Mouse (Mus musculus): Measurements from ENCODE around the gene Cpd. TPM values are rescaled to one million over a fixed set of nuclear protein-coding genes. Genes with fewer than 3 reads are reported as not detected.

The Cpd gene
- polyA plus RNA-seq (2014; fragmentation: Nextera tagmentation; extraction: Ambion mirVana), result 23.4 and 24.1 TPM in 2 replicates

DNA sequence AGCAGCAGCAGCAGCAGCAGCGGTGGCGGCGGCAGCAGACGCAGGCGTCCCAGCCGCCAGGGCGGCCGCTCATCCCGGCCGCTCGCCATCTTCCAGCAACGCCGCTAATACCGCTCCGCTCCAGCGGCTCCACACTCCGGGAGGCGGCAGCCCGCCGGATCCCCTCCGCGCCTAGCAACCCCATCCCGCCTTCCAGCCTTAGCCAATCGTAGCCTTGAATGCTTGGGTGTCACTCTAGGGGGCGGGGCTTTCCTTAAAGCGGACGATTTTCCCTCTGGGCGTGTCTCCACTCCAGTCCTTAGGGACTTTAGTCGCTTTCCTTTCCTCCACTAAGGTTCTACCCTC, at the start of gene Cpd:
Cpd (minus strand) TSS at position 141 of the 345 bp plus-strand sequence.
- WGBS, result under 1% methylated on average over 29 of the region's 29 CpGs
- H3K4me2 ChIP-seq (ENCODE audit: low read length), result peak within 1 kb of the TSS; percentile 86

DNA sequence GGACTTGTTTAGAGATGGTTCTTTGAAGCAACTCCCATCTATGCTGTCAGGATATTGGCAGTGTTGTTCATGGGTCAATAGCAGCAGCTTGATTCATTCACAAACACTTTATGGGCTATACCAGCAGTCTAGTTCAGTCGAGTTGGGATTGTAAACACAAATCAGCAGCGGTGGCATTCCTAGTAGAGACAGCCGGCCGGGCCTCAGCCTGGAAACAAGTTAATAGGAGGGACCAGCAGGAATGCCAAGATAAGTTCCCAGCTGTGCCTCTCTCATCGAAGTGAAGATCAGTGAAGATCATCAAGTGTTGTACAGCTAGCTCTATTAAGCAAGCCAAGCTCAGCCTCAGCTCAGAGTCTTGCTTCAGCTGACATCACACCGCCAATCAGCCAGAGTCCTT, 49.5 kb upstream of the Cpd start:
- Histone ChIP-seq H3K36me3 (ENCODE audit: control insufficient read depth, insufficient read depth, low read length) (no peaks in the 10 kb centered on the region), H3K27ac (replicated peaks in 1 of 2; ENCODE audit: control insufficient read depth in 1 of 2, insufficient read depth in 1 of 2, low read depth in 2 of 2, low read length in 2 of 2) (no peak overlapping the region), H3K4me2 (ENCODE audit: low read length) (no peak overlapping the region), H3K9ac (ENCODE audit: low read length) (no peak overlapping the region), H3K9me3 (ENCODE audit: control insufficient read depth, low read length) (no peaks in the 10 kb centered on the region), H3K4me1 (ENCODE audit: control insufficient read depth in 2 of 2, insufficient read depth in 2 of 2, low read length in 2 of 2) (peaks cover 4 to 5% of the 10 kb centered on the region in 2 experiments; a peak in 3 of 4 replicates), H3K27me3 (ENCODE audit: control insufficient read depth, insufficient read depth, low read length) (no peaks in the 10 kb centered on the region), H3K4me3 (ENCODE audit: control insufficient read depth in 1 of 2, insufficient read depth in 1 of 2, low read depth in 1 of 2, low read length in 2 of 2) (no peak overlapping the region)
- ATAC-seq (ENCODE audit: insufficient number of reproducible peaks, insufficient read depth, low FRiP score, low read depth), result no peak
- 40% methylated on average over 6 of the region's 6 CpGs for WGBS

More for the DNA sequence above, at the start of gene Cpd:
- no peaks in the 10 kb centered on the region for H3K9me3 ChIP-seq (ENCODE audit: control insufficient read depth, low read length)
- ATAC-seq (ENCODE audit: insufficient number of reproducible peaks, insufficient read depth, low FRiP score, low read depth), result peak; percentile 99
- peaks cover 8 to 31% of the 10 kb centered on the region in 2 experiments; a peak in 3 of 4 replicates for H3K4me1 ChIP-seq (ENCODE audit: control insufficient read depth in 2 of 2, insufficient read depth in 2 of 2, low read length in 2 of 2)
- peak within 1 kb of the TSS; percentile 90 to 98 for H3K4me3 ChIP-seq (ENCODE audit: control insufficient read depth in 1 of 2, insufficient read depth in 1 of 2, low read depth in 1 of 2, low read length in 2 of 2)
- no peaks in the 10 kb centered on the region for H3K36me3 ChIP-seq (ENCODE audit: control insufficient read depth, insufficient read depth, low read length)
- peak within 1 kb of the TSS; percentile 88 to 92 for H3K27ac ChIP-seq (replicated peaks in 1 of 2; ENCODE audit: control insufficient read depth in 1 of 2, insufficient read depth in 1 of 2, low read depth in 2 of 2, low read length in 2 of 2)
- peak within 1 kb of the TSS; percentile 92 for H3K9ac ChIP-seq (ENCODE audit: low read length)
- no peaks in the 10 kb centered on the region for H3K27me3 ChIP-seq (ENCODE audit: control insufficient read depth, insufficient read depth, low read length)

DNA sequence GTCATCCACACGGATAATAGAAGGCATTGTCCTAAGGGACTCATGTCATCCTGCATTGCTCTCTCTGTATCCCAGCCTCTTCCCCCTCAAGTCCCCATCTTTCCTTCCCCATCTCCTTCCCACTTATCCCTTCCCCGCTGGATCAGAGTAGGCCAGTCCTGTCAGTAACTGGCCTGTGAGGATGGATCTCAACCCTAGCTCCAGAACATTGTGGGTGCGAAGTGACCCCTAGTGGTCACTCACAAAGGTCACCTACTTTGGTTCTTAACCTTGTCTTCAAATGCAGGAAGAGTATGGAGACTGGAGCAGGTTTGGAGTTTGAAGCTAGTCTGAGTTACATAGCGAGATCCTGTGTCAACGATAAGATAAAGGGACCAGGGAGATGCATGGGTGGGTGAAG, 47.4 kb upstream of the Cpd start:
- H3K36me3 ChIP-seq (ENCODE audit: control insufficient read depth, insufficient read depth, low read length), result no peaks in the 10 kb centered on the region
- H3K9ac ChIP-seq (ENCODE audit: low read length), result no peak overlapping the region
- H3K4me1 ChIP-seq (ENCODE audit: control insufficient read depth in 2 of 2, insufficient read depth in 2 of 2, low read length in 2 of 2), result peaks cover 10 to 15% of the 10 kb centered on the region in 2 experiments
- peak overlapping the region; percentile 19; the same call in 1 of the 2 replicates for H3K4me2 ChIP-seq (ENCODE audit: low read length)
- peak overlapping the region; percentile 37 to 65 for H3K27ac ChIP-seq (replicated peaks in 1 of 2; ENCODE audit: control insufficient read depth in 1 of 2, insufficient read depth in 1 of 2, low read depth in 2 of 2, low read length in 2 of 2)
- no peaks in the 10 kb centered on the region for H3K27me3 ChIP-seq (ENCODE audit: control insufficient read depth, insufficient read depth, low read length)
- no peaks in the 10 kb centered on the region for H3K9me3 ChIP-seq (ENCODE audit: control insufficient read depth, low read length)
- H3K4me3 ChIP-seq (ENCODE audit: control insufficient read depth in 1 of 2, insufficient read depth in 1 of 2, low read depth in 1 of 2, low read length in 2 of 2), result no peak overlapping the region
- peak; percentile 29; the same call in 1 of the 2 replicates for ATAC-seq (ENCODE audit: insufficient number of reproducible peaks, insufficient read depth, low FRiP score, low read depth)
- 23% methylated on average over 5 of the region's 5 CpGs for WGBS

DNA sequence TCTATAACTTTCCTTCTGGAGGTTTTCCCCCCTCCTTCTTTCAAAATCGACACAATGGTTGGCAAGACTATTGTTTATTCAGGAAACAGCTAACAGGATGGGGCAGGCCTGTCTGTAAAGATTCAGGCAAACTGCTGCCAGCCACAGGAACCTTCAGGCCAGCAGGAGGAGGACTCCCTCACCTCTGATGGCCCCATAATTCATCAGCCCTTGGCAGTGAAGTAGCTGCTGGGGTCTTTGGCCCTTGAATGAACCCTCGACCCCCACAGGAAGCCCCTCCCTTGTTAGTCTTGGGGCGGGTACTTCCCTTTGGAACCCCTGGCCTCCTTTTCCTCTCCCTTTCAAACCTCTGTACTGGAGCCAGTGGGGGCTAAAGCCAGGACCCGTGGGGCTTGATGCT, 46.8 kb upstream of the Cpd start:
- Histone ChIP-seq H3K9ac (ENCODE audit: low read length) (no peak overlapping the region; the same call in 1 of the 2 replicates), H3K9me3 (ENCODE audit: control insufficient read depth, low read length) (no peaks in the 10 kb centered on the region), H3K36me3 (ENCODE audit: control insufficient read depth, insufficient read depth, low read length) (no peaks in the 10 kb centered on the region), H3K4me1 (ENCODE audit: control insufficient read depth in 2 of 2, insufficient read depth in 2 of 2, low read length in 2 of 2) (peaks cover 11 to 15% of the 10 kb centered on the region in 2 experiments), H3K27ac (replicated peaks in 1 of 2; ENCODE audit: control insufficient read depth in 1 of 2, insufficient read depth in 1 of 2, low read depth in 2 of 2, low read length in 2 of 2) (peak overlapping the region; percentile 65 to 73), H3K4me2 (ENCODE audit: low read length) (peak overlapping the region; percentile 19; the same call in 1 of the 2 replicates), H3K27me3 (ENCODE audit: control insufficient read depth, insufficient read depth, low read length) (no peaks in the 10 kb centered on the region), H3K4me3 (ENCODE audit: control insufficient read depth in 1 of 2, insufficient read depth in 1 of 2, low read depth in 1 of 2, low read length in 2 of 2) (no peak overlapping the region)
- WGBS, result 34% methylated on average over 4 of the region's 4 CpGs
- peak; percentile 74 for ATAC-seq (ENCODE audit: insufficient number of reproducible peaks, insufficient read depth, low FRiP score, low read depth)

DNA sequence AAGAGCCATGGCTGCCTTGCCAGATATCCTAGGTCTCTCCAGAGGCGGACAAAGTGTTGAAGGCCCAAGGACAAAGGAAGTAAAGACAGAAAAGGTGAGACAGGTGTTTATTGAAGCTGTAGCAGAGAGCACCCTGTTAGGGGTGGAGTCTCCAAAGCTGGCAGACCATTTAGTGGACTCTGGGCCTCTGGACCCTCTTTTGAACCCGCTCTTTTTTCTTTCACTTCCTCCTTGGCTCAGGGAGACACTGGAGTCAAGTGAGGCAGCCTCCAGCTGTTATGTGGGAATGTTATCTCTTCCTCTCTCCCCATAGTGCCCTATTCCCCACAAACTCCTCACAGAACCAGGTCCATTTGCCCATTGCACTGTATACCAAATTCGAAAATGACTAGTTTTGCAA, 46.2 kb upstream of the Cpd start:
- peak overlapping the region; percentile 63 to 73 for H3K27ac ChIP-seq (replicated peaks in 1 of 2; ENCODE audit: control insufficient read depth in 1 of 2, insufficient read depth in 1 of 2, low read depth in 2 of 2, low read length in 2 of 2)
- ATAC-seq (ENCODE audit: insufficient number of reproducible peaks, insufficient read depth, low FRiP score, low read depth), result no peak
- H3K27me3 ChIP-seq (ENCODE audit: control insufficient read depth, insufficient read depth, low read length), result no peaks in the 10 kb centered on the region
- H3K9ac ChIP-seq (ENCODE audit: low read length), result no peak overlapping the region
- H3K4me1 ChIP-seq (ENCODE audit: control insufficient read depth in 2 of 2, insufficient read depth in 2 of 2, low read length in 2 of 2), result peaks cover 11 to 15% of the 10 kb centered on the region in 2 experiments
- no peak overlapping the region for H3K4me3 ChIP-seq (ENCODE audit: control insufficient read depth in 1 of 2, insufficient read depth in 1 of 2, low read depth in 1 of 2, low read length in 2 of 2)
- no peaks in the 10 kb centered on the region for H3K36me3 ChIP-seq (ENCODE audit: control insufficient read depth, insufficient read depth, low read length)
- H3K4me2 ChIP-seq (ENCODE audit: low read length), result no peak overlapping the region
- no peaks in the 10 kb centered on the region for H3K9me3 ChIP-seq (ENCODE audit: control insufficient read depth, low read length)
- WGBS, result 63% methylated on average over 3 of the region's 3 CpGs

DNA sequence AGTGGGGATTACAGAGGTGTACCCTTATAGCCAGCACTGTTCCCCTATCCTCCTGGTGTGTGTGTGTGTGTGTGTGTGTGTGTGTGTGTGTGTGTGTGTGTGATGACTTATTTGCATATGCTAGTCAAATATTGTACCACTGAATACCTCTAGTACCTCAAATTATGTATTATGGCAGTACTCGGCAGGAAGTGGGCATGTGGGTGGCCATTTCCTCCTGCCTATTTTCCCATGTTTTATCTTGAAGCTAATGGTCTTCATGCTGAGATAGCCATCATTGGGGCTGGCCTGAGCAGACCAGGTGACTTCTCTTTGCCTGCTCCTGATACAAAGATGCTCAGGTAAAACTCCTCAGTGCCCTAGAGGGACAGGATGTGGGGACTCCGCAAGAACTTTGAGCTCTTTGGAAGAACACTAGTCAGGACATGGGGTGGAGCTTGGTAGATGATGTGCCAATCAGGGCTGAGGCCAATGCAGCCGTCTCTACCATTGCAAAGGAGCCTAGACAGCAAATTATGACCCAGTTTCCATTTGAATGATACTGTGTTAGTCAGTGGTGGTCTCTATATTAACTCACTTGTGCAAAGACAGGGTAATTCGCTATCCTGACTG, 45.0 kb upstream of the Cpd start:
- no peaks in the 10 kb centered on the region for H3K27me3 ChIP-seq (ENCODE audit: control insufficient read depth, insufficient read depth, low read length)
- no peak for ATAC-seq (ENCODE audit: insufficient number of reproducible peaks, insufficient read depth, low FRiP score, low read depth)
- no peaks in the 10 kb centered on the region for H3K36me3 ChIP-seq (ENCODE audit: control insufficient read depth, insufficient read depth, low read length)
- H3K4me1 ChIP-seq (ENCODE audit: control insufficient read depth in 2 of 2, insufficient read depth in 2 of 2, low read length in 2 of 2), result peaks cover 11% of the 10 kb centered on the region in 2 experiments
- H3K4me2 ChIP-seq (ENCODE audit: low read length), result no peak overlapping the region
- H3K9ac ChIP-seq (ENCODE audit: low read length), result no peak overlapping the region
- no peak overlapping the region for H3K27ac ChIP-seq (replicated peaks in 1 of 2; ENCODE audit: control insufficient read depth in 1 of 2, insufficient read depth in 1 of 2, low read depth in 2 of 2, low read length in 2 of 2)
- 86% methylated on average over 4 of the region's 4 CpGs for WGBS
- no peaks in the 10 kb centered on the region for H3K9me3 ChIP-seq (ENCODE audit: control insufficient read depth, low read length)
- H3K4me3 ChIP-seq (ENCODE audit: control insufficient read depth in 1 of 2, insufficient read depth in 1 of 2, low read depth in 1 of 2, low read length in 2 of 2), result no peak overlapping the region

DNA sequence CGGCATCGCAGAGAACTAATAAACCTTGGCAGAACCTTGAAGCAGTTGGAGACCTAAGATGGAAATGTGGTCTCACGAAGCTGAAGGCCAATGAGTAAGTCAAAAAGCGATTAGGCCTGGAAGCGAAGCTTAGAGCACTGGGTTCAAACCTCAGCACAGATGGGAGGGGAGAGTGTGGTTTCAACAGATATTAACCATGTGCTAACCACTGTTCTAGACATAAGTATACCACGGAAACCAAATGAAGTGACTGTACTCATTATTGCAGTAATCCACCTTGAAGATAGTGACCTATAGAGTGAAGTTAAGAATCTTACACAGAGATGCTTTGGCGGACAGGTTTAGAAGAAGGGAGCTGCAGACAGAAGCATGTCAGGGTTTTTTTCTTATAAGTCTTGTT, 44.4 kb upstream of the Cpd start:
- no peak overlapping the region for H3K4me3 ChIP-seq (ENCODE audit: control insufficient read depth in 1 of 2, insufficient read depth in 1 of 2, low read depth in 1 of 2, low read length in 2 of 2)
- ATAC-seq (ENCODE audit: insufficient number of reproducible peaks, insufficient read depth, low FRiP score, low read depth), result no peak
- H3K4me1 ChIP-seq (ENCODE audit: control insufficient read depth in 2 of 2, insufficient read depth in 2 of 2, low read length in 2 of 2), result peaks cover 11% of the 10 kb centered on the region in 2 experiments
- H3K27me3 ChIP-seq (ENCODE audit: control insufficient read depth, insufficient read depth, low read length), result no peaks in the 10 kb centered on the region
- H3K36me3 ChIP-seq (ENCODE audit: control insufficient read depth, insufficient read depth, low read length), result no peaks in the 10 kb centered on the region
- no peak overlapping the region for H3K4me2 ChIP-seq (ENCODE audit: low read length)
- no peak overlapping the region for H3K9ac ChIP-seq (ENCODE audit: low read length)
- H3K9me3 ChIP-seq (ENCODE audit: control insufficient read depth, low read length), result no peaks in the 10 kb centered on the region
- no peak overlapping the region for H3K27ac ChIP-seq (replicated peaks in 1 of 2; ENCODE audit: control insufficient read depth in 1 of 2, insufficient read depth in 1 of 2, low read depth in 2 of 2, low read length in 2 of 2)
- WGBS, result 85% methylated on average over 7 of the region's 7 CpGs

All from heart, embryonic 14.5 days (tissue).